Mouse (Mus musculus) small intestine, adult 2 months (tissue): ENCODE results near the gene Dok5. TPM values are rescaled to one million over a fixed set of nuclear protein-coding genes. Genes with fewer than 3 reads are reported as not detected.

Source experiments
- H3K27ac ChIP-seq: fragments of 200-500 bp; 2 replicates; pipeline ENCODE4 v1.5.1; 2012; ENCODE audit warnings: low read depth, low read length, control low read depth, inconsistent platforms; ENCODE audit not compliant: insufficient read depth
- H3K27me3 ChIP-seq: fragments of 200-500 bp; 2 replicates; pipeline ENCODE4 v1.6.1; 2012; ENCODE audit warnings: mild to moderate bottlenecking, moderate library complexity, low read length, inconsistent platforms; ENCODE audit not compliant: control insufficient read depth, insufficient read depth
- H3K36me3 ChIP-seq: fragments of 200-500 bp; 2 replicates; pipeline ENCODE4 v1.6.1; 2012; ENCODE audit warnings: mild to moderate bottlenecking, low read length, control low read depth, inconsistent platforms; ENCODE audit not compliant: control insufficient read depth, insufficient read depth
- H3K4me1 ChIP-seq: fragments of 200-500 bp; 2 replicates; pipeline ENCODE4 v1.6.1; 2012; ENCODE audit warnings: low read length, inconsistent platforms, mixed read lengths; ENCODE audit not compliant: control insufficient read depth, insufficient read depth, insufficient read length
- H3K4me3 ChIP-seq: fragments of 200-500 bp; 2 replicates; pipeline ENCODE4 v1.5.1; 2012; ENCODE audit warnings: low read depth, mild to moderate bottlenecking, control low read depth, inconsistent platforms, low read length, moderate library complexity
- CTCF ChIP-seq: fragments of 200-500 bp; IDR thresholded peaks from 2 replicates; pipeline ENCODE4 v1.5.1; 2012; ENCODE audit warnings: low read depth, mild to moderate bottlenecking, control low read depth, inconsistent platforms, low read length, moderate library complexity, mixed read lengths; ENCODE audit not compliant: insufficient replicate concordance, insufficient read length; ENCODE audit errors: extremely low read depth
- POLR2A ChIP-seq: fragments of 200-500 bp; IDR thresholded peaks from 2 replicates; pipeline ENCODE4 v1.6.1; 2012; ENCODE audit warnings: low read depth, mild to moderate bottlenecking, control low read depth, inconsistent platforms, low read length, moderate library complexity
- whole genome bisulfite sequencing: fragments of 180-500 bp; shearing (Covaris S2); methylation state at CpG from one replicate; pipeline ENCODE4 v1.1.7; 2018; 5-methylcytosine and 5-hydroxymethylcytosine counted together
- polyA plus RNA-seq: library from polyadenylated mRNA; depleted of rRNA; stranded (reverse); fragments of >200 nt; gene quantifications from 2 replicates; pipeline ENCODE4 v1.2.3, GENCODE M21; 2012

Gene Dok5
- polyA plus RNA-seq, 1 experiment: 0.14 TPM

DNA sequence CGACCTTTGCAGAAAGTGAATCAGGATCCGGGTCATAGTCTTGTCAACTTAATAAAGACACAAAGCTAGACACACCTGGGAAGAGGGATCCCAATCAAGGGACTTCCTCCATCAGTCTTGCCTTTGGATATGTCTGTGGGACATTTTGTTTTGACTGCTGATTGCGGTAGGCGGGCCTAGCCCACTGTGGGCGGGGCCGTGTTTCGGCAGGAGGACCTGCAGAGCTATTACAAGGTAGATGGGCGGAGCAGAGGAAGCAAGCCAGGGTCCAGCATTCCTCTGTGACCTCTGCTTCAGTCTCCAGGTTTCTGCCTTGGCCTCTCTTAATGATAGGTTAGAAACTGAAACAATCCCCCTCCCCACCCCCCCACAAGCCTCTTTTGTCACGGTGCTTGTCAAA is 22.7 kb upstream of the Dok5 start:
- Histone ChIP-seq H3K4me1 (no peaks in the 10 kb centered on the region), H3K27ac (no peak overlapping the region), H3K36me3 (no peaks in the 10 kb centered on the region), H3K4me3 (no peak overlapping the region), H3K27me3 (no peaks in the 10 kb centered on the region)
- WGBS: 71% methylated on average over 9 of the region's 9 CpGs
- TF ChIP-seq POLR2A: no peak
- no peak for TF ChIP-seq CTCF

DNA sequence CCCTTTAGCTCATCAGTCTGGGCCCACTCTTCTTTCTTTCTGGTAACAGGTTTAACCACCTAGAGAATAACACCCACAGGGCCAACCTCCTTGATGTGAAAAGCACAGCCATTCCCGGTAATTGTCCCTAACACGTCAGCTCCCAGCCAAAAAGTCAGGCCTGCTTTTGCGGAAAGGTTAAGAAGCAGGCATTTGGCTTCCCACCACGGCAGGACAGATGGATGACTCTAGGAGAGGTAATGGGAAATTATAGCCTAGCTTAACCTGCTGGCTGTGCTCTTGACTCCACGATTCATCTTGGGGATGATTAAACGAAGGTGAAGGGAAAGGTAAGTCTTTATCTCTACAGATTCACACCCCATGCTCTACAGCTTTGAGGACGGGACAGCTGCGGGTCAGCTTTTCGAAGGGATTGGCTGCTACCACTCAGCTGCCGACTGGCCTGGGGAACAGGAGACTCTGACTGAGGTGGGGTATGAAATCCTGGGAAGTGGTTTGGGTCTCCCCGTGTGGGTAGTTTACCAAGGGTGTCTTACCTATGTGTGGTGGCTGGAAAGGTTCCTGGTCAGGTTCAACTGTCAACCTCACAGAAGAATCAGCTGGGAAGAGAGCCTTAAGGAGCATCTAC is 18.8 kb upstream of the Dok5 start:
- Histone ChIP-seq H3K27ac (no peak overlapping the region), H3K4me3 (no peak overlapping the region), H3K4me1 (no peaks in the 10 kb centered on the region), H3K36me3 (no peaks in the 10 kb centered on the region), H3K27me3 (no peaks in the 10 kb centered on the region)
- TF ChIP-seq POLR2A (no peak), CTCF (no peak)
- 80% methylated on average over 11 of the region's 11 CpGs for WGBS

DNA sequence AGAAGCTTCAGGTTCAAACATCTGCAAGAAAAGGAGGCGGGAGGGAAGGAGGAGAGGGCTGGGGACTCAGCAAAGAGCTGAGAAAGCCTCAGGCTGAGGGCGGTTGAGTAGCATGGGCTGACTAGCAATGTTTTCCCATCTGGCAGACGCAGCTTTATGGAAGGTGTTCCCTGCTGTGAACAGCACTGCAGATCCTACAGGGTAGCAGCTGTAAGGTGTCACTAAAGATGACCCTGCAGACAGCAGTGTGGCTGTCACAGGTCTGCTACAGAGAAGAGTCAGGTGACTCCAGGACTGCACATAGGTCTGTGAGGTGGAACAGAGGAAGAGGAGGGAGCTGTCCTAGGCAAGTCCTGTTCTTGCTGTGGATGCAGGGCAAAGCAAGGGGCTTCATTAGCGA is 11.2 kb upstream of the Dok5 start:
- Histone ChIP-seq H3K27me3 (no peaks in the 10 kb centered on the region), H3K4me3 (no peak overlapping the region), H3K4me1 (no peaks in the 10 kb centered on the region), H3K36me3 (no peaks in the 10 kb centered on the region), H3K27ac (no peak overlapping the region)
- no peak for TF ChIP-seq CTCF
- no peak for TF ChIP-seq POLR2A
- WGBS: 45% methylated on average over 4 of the region's 4 CpGs

DNA sequence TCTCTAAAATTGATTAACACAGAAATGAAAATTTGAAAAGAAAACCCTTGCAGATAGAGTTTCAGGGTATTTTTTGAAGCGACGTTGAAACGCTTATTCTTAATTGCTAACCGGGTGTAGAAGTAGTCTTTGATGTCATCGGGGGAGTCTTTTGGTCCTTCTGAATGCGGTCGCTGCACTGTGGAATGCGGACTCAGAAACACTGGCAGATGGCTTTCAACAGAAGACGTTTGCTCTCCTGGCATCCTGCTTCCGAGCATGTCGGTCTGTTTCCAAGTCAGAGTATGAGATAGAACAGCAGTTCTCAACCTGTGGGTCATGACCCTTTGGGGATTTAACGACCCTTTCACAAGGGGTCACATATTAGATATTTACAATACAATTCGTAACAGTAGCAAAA is 7.5 kb upstream of the Dok5 start:
- no peak overlapping the region for H3K4me3 ChIP-seq
- 67% methylated on average over 13 of the region's 13 CpGs for WGBS
- no peaks in the 10 kb centered on the region for H3K27me3 ChIP-seq
- TF ChIP-seq CTCF (no peak), POLR2A (no peak)
- H3K4me1 ChIP-seq: no peaks in the 10 kb centered on the region
- no peaks in the 10 kb centered on the region for H3K36me3 ChIP-seq
- no peak overlapping the region for H3K27ac ChIP-seq

DNA sequence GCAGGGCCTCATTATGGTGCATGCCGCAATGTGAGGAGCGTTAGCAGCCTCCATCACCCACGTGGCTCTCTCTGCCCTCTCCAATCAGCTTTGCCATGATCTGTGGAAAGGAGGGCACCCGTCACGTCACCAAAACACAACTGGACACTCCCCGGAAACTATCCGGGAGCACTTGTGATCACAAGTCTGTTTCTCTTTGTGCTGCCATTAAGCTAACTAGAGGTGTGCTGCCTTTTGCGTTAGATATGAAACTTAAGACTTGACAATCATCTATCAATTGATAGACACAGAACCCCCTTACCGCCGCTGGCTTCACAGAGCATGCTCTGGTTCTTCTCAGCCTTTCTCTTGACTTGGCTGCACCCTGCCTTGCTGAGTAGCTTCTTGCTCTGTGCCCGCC is 6.9 kb upstream of the Dok5 start:
- H3K4me3 ChIP-seq: no peak overlapping the region
- no peaks in the 10 kb centered on the region for H3K36me3 ChIP-seq
- TF ChIP-seq CTCF (no peak), POLR2A (no peak)
- H3K4me1 ChIP-seq: no peaks in the 10 kb centered on the region
- 90% methylated on average over 11 of the region's 11 CpGs for WGBS
- H3K27me3 ChIP-seq: no peaks in the 10 kb centered on the region
- H3K27ac ChIP-seq: no peak overlapping the region

DNA sequence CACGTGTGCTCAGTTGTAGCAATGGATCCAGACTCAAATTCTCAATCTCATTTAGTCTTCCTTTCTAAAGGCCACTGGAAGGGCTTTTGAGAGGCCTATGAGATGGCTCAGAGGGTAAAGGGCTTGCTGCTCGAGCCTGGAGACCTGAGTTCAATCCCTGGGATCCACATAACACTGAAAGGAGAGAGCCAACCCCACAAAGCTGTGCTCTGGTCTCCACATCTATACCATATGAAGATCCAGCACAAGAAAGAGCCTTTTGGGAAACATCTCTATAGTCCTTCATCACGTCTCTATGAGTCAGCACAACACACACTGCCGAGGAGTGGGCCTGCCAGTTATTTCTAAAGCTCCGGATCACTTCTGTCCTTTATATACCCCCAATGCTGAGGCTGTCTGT is 5.8 kb upstream of the Dok5 start:
- Histone ChIP-seq H3K36me3 (no peaks in the 10 kb centered on the region), H3K27me3 (no peaks in the 10 kb centered on the region), H3K4me1 (no peaks in the 10 kb centered on the region), H3K4me3 (no peak overlapping the region), H3K27ac (no peak overlapping the region)
- TF ChIP-seq POLR2A (no peak), CTCF (no peak)
- WGBS: 67% methylated on average over 5 of the region's 5 CpGs

DNA sequence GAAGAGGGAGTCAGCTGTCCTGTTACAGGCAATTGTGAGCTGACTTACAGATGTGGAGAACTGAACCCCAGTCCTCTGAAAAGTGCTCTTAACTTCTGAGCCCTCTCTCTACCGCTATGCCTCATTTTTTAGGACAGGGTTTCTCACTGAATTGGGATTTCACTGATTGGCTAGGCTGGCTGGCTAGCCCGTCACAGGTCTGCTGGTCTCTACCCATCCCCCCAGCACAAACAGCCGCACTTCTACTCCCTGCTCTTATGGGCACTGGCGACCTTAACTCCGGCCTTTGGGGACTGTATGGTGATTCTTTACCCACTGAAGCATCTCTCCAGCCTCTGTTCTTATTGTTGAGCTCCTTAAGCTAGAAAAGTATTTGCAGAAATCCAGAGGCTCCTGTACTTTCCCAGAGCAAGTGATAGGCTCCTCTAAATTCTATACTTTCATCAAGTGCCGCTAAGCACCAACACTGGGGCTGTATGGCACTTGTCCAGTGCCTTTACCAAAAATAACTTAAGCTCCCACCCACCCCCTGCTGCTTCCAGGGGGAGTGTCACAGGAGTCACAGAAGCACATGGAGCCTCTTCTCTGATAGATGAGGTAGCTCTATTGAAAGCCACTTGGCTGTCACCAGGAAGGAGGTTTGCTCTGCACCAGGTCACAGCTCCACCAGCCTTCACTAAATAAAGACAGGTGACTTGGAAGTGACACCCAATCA is 4.5 kb upstream of the Dok5 start:
- 58% methylated on average over 6 of the region's 6 CpGs for WGBS
- no peak for TF ChIP-seq POLR2A
- TF ChIP-seq CTCF: no peak

DNA sequence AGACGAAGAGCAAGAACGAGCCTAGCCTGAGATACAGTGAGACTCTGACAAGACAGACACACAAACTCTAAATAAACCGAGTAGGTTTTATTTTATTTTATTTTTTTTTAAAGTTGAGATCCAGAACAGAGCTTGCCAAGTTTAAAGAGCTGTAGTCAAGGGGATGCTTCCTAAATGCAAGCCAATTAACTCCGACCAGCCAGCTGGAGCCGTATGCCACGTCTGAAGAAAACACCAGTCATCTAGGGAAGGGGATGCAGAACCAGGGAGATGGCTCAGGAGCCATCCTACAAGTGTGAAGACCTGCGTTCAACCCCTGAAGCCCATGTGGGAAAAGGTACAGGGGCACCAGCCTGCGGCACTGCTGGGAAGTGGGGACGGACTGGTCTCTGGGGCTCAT is 2.7 kb upstream of the Dok5 start:
- no peak for TF ChIP-seq POLR2A
- no peak for TF ChIP-seq CTCF
- H3K4me3 ChIP-seq: no peak overlapping the region
- H3K36me3 ChIP-seq: no peaks in the 10 kb centered on the region
- H3K27me3 ChIP-seq: no peaks in the 10 kb centered on the region
- no peak overlapping the region for H3K27ac ChIP-seq
- 81% methylated on average over 9 of the region's 9 CpGs for WGBS
- no peaks in the 10 kb centered on the region for H3K4me1 ChIP-seq

More for the DNA sequence above, 4.5 kb upstream of the Dok5 start:
- no peaks in the 10 kb centered on the region for H3K4me1 ChIP-seq
- H3K27me3 ChIP-seq: no peaks in the 10 kb centered on the region
- H3K4me3 ChIP-seq: no peak overlapping the region
- no peak overlapping the region for H3K27ac ChIP-seq
- no peaks in the 10 kb centered on the region for H3K36me3 ChIP-seq
